Mouse (Mus musculus): ENCODE results near the gene Tubgcp3.
"Not testable (repeated sequence)": the region's sequence is repeated elsewhere in the genome, so short reads cannot be mapped to it uniquely, and the experiment has no call there.

Tubgcp3 gene

DNA sequence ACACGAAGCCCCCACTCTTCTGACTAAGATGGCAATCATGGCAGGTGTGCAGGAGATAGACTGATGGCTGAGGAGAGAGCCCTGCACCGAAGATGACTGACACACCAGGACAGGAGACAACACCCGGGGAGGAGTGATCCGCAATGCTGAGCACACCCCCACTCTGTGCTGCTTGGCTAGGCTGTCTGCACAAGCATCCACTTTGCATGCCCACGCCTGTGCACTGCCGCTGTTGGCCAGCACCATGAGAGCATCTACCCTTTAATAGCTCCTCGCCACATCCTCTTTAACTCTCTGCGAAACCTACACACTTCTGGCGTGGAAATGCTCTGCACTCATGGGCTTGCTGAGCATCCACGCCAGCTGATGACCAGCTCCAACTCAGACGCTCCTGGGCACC is 33.6 kb downstream of the Tubgcp3 start:
- DNase-seq, result no peak

DNA sequence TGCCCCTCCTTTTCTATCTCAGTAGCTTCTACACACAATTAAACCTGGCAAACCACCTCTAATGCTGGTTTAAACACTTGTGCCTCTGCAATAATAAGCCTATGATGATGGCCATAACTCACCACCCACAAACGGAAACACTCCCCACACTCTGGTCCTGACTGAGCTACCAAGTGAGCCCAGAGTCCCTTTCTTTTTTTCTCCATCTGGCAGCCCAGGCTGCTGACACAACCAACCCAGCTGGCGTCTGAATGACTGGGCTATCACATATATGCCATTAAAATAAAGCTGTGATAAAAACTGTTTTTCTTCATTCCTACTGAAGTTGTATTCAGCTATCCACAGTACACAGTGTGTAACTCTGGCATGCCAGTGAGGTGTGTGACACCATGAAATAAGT is 36.7 kb downstream of the Tubgcp3 start:
- DNase-seq, result no peak

DNA sequence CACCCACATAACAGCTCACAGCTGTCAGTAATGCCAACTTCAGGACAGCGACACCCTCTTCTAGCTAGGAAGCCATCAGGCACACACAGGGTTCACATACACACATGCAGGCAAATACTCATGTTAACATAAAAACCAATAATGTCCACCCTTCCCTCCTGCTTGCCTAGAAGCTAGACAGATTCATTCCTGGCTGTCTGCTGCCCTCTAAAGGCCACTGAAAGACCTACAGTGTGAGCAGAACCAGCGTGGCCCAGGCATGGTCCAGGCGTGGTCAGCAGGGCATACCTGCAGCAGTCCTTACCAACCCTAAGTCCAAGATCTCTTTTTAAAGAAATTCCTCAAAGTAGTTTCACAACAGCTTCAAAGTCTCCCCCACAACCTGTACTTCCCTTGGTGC is 43.0 kb downstream of the Tubgcp3 start:
- peak; percentile 64 for DNase-seq

DNA sequence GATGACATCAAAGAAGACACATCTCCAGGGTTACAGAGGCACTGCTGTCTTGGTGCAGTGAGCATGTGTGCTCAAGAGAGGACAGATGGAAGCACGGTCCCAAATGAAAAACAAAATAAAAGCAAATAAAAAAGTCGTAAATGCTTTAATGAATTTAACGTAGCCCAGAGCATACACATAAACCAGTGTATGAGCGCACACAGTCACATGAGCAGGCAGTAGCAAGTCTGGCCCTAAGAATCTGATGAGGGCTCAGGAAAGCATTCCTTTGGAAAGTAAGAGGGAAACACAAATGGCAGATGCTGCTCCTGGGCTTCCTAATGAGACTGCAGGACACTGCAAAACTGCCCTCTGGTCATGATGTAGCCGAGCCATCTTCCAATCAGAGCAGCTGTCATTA is 46.2 kb downstream of the Tubgcp3 start:
- no peak for DNase-seq

DNA sequence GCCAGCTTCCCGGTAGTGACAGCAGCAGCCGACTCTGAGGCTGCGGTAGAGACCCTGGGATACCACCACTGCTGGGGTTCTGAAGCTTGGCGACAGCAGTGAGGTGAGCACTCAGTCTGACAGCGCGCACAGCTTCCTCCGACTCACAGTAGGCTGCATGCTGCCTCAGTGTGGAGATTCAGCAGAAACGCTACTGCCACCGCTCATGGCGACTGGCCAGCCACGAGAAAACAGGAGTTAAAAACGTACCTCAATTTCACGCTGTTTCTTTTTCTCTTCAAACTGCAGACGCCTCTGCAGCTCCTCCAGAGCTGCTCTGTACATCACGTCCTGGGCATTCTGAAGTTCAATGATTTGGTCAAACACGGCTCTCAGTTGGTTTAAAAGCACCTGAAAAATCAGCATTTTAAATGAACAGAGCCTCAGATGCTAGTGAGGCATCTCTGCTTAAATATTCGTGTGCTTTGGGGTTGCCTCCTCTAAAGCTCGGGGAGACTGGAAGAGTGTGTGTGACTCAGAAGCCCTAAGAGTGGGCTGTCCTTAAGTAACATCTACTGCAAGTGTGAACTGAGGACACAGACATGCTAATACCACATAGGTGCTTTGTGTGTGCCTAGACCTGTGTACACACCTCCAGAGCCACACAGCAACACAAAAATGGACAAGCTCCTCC is 50.4 kb downstream of the Tubgcp3 start:
- DNase-seq, result no peak

DNA sequence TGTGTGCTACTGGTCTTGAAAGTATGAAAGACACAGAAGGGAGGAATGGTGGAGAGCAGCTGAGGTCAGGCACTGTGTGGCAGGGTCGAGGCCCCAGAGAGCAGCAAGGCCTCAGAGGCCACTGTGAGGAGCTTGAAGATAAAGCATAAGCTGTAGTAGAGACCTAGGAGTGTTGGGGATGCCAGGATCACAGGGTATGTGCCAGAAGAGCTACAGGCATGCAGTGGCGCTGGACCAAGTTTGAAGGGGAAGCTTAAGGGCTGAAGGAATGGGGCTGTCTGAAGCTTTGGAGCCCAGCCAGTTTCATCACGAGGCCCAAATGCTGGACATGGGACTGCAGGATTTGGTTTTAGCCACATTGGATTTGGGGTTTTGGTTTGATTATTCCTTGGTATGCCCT is 54.7 kb downstream of the Tubgcp3 start:
- DNase-seq, result peak; percentile 13

DNA sequence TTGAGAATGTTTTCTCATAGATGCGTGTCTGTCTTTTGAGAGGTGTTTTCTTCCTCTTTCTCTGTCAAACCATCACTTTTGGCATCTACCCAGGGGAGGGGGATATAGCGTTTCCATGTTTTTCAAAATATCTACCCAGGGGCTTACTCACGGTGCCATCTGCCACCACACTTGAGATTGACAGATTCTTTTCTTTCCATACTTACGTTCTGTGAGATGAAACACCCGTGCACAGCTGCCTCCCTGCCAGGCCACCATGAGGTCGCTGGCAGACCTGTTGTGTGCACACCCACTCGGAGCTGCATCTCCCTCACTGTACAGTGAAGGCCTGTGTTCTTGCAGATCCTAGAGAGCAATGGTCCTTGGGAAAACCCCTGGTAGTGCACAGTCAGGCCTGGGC is 58.8 kb downstream of the Tubgcp3 start:
- DNase-seq, result no peak

DNA sequence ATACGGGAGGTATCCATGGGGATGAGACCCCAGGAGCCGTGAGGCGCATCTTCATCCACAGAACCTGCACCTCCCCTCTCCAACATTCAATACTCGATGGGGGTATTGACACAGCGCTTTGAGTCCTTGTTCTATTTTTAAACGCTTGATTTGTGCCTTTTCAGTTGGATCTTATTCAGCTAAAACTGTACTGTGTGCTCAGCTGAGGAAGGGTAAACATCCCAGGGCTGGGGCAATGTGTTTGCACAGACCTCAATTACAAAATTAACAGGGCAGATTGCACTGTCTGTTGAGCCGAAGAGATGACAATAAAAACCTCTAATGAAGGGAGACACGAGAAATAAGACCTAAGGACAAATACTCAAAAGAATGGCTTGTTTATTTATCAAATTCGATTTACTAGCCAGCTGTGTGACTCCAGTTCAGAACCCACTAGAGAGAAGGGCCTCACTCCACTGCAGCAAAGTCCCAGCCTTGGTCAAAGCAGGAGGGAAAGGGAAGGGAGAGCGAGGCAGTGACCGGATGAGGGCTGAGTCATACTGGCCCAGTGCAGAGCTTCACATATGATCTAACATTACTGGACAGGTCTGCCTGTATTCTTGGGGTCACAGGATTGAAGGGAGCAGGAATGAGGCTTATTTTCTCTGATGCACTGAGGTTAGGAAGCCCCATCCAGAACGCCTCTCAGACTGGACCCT is 62.1 kb downstream of the Tubgcp3 start:
- no peak for DNase-seq

DNA sequence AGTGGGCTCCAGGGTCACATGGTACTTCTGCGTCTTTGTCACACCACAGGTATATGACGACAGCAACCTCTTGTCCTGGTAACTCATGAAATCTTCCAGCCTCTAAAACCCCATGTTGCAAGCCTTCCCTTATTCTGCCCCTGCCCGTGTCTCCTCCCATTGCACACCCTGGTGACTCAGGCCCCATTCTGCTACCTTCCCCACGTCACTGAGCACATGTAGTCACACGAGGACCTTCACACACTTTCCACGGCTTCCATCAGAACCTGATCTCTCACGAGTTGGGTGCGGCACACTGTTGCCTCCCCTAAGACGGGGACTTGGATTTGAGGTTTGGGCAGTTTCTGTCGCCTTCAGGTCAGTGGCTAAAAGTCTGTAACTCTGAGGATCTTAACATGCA is 63.2 kb downstream of the Tubgcp3 start:
- no peak for DNase-seq

DNA sequence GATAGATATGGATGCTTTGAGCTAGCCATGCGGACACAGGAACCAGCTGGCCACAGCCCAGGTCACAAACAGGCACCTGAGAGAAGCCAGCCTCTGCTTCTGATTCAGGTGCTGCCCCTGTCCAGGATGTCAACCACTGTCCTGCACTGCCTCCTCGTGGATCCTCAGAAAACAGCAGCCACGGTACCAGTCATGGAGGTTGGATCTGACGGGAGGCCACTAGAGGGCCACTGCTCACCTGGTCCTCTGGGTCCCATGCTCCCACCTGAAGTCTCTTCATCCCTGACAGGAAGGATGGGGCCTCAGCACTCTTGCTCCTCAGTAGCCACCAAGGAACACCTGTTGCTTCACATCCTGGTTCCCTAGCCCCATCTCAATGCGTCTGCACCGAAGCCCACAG is 64.8 kb downstream of the Tubgcp3 start:
- peak; percentile 86 for DNase-seq

DNA sequence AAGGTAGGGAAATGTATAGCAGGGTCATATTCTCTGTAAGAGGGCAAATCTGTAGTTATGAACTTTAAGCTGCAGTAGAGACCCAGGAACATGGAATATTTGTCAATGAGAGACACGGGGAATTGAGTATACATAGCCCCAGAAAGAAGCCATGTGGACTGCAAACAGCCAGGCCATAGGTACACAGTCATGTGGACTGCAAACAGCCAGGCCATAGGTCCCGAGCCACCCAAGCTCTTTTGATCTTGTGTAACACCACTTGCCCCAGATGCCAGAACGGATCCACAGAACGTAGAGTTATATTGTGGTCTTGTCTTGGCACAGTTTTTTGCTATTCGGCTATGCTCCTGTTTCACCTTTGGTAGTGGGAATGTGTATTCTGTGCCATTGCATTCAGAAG is 88.3 kb downstream of the Tubgcp3 start:
- no peak for DNase-seq

DNA sequence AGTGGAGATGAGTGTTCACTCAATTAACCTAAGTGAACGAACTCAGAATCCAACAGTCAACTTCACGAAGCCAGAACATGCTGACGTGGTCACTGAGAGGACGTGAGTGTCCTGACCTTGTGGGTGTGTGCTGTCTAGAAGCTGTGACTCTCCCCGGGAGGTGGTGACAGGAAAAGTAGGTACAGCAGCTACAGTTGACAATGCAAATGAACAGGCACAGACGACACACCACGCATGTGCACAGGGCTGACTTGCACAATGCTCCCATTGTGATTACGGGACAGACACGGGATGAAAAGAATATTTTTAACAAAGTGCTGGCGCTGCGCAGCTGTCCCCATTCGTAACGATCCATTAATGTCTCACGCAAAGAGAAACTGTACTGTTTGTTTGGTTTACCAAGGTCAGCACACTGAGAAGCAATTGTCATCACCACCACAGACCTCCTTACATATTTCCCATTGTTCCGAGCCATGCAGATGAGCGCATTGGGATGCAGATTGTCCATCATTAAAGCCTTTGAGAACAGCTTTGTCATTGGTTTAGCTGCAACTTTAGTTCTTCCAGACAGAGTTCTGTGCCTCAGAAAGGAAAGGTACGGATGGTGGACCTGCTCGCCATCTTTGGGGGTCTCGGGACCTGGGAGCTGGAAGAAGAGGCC is 92.6 kb downstream of the Tubgcp3 start:
- not testable (repeated sequence) for DNase-seq

DNA sequence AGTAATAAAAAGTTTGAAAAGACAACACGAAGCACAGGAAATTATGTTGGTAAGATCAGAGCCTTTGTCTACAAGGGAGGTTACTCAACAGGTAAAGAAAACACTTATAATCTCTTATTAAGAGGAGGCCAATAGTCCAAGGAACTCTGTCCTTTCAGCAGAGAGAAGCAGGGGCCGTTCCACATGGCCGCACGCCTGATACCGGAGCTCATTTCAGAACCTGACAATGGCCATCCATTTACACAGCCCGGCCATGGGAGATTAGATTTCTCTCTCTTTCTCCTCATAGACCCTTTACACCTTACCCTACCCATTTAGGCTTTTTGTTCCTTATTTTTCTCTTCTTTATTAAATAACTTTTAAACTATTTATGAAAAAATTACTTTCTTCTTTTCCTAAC is 95.3 kb downstream of the Tubgcp3 start:
- DNase-seq, result no peak

DNA sequence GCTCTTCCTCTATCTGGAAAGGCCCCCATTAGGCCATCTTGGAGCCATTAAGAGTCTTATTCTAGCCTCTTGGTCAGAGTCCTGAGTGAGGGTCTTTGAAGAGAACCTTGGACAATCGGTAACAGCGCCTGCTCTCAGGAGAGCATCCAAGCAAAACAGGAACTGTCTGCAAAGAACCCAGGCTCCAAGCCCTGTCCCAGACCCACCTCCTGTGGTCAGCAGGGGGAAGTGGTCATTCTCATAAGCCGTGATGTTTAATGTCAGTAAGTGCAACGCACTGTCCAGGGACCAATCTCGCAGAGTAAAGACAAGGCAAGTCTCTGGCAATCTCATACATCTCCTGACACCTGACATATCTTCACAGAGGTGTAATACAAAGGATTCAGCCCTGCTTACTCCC is 96.0 kb downstream of the Tubgcp3 start:
- no peak for DNase-seq

DNA sequence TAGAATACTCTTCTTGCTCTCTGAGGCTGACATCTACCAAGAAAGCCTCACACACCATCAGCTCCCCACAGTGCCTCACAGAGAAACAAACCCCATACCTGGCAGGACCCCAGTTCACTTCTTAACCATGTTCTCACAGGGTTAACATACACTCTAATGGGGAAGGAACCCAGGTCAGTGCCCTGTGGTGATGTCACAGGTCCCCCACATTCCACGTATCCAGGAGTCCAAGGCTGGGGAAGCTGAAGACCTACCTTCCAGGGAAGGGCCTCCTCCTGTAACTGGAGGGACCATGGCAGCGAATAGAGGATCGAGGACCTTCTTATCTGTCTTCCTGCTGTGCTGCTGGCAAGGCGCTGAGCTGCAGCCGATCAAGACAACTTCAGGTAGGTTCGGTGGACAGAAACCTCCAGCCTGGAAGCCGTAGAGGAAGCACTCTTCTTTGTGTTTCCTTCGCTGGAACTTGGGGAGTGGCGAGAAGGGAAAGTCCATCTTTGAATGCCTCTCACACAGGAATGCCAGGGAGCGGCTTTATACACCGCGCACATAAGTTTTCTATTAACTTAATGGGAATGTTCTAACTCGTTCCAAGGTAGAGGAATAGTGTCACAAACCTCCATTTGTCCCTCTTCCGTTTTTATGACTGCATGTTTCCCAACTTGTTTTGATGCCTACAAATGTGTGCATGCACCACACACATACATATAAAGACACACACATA is 99.1 kb downstream of the Tubgcp3 start, which contains the start of gene Spaca7:
Gene Spaca7, plus strand, starts transcription at position 216 of the 721 bp plus-strand sequence.
- DNase-seq, result no peak

DNA sequence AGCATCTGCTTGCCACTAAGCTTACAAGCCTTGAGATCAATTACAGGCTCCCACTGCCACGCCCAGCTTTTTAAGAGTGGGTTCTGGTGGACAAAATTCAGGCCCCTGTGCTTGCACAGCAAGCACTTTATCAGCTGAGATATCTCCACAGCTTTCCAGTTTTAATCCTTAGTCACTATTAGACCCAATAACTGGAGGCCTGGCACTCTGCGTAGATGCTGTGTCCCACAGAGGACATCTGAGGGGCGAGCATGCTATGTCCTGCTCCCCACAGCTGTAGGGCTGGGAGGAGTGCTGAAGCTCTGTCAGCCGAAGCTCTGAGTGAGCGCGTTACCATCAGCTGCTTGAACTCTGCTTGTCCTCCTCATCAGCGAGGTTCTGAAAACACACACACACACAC is 105.5 kb downstream of the Tubgcp3 start:
- DNase-seq, result no peak

DNA sequence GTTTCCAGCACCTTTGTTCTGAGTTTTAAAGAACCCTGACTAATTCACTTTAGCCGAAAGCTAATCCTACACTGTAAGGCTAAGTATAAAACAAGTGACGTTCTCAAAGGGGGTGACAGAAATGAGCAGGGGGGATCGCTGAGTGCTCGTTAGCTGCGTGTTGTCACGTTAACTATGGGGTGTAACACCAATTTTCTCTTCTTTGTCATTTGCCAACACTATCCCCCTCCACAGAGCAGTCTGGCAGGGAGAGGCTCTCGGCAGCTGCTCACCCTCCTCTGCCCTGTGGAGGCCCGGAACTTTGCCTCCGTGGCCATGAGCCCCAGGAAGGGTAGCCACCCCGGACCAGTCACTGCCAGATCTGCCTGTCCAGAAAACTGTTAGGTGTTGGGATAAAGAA is 106.6 kb downstream of the Tubgcp3 start:
- DNase-seq, result no peak

DNA sequence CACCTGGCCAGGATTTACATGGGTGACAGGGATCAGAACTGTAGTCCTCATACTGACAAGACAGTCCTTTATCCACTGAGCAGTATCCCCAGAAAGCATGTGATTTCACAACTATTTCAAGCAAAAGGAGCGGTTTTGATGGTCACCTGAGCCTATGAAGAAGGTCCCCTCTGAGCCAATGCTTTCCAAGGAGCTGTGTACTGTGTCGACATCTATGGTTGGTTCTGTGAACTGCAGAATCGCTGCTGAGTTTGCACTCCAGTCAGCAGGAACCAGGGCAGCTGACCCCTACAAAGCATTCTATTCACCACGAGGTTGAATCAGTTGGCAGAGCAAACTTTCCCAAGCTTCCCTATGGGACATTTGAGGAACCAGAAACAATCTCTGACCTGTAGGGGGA is 107.7 kb downstream of the Tubgcp3 start:
- DNase-seq, result peak; percentile 33

Data from lung, postnatal 10 days (tissue).